Mouse (Mus musculus): ENCODE results near the gene Gzmd.
"Not testable (repeated sequence)": the region's sequence is repeated elsewhere in the genome, so short reads cannot be mapped to it uniquely, and the experiment has no call there.

Gene Gzmd

GRCm38 (mm10) chr14:56132508-56132907, at the start of gene Gzmd:
Gene Gzmd, minus strand, starts transcription at chr14:56132608.
- DNase-seq (ENCODE audit: extremely low spot score): not testable (repeated sequence)

GRCm38 (mm10) chr14:56177651-56178050, 45.2 kb upstream of the Gzmd start:
- DNase-seq (ENCODE audit: extremely low spot score): peak; percentile 52

GRCm38 (mm10) chr14:56174499-56174898, 42.1 kb upstream of the Gzmd start, which contains the start of gene Gzmn:
Gene Gzmn, minus strand, starts transcription at chr14:56174599.
- no peak for DNase-seq (ENCODE audit: extremely low spot score)

GRCm38 (mm10) chr14:56173396-56173795, 41.0 kb upstream of the Gzmd start:
- no peak for DNase-seq (ENCODE audit: extremely low spot score)

- no peak for DNase-seq (ENCODE audit: extremely low spot score)
Observed at GRCm38 (mm10) chr14:56172744-56173143, 40.3 kb upstream of the Gzmd start.

- DNase-seq (ENCODE audit: extremely low spot score): no peak
Observed at GRCm38 (mm10) chr14:56168009-56168408, 35.6 kb upstream of the Gzmd start.

- no peak for DNase-seq (ENCODE audit: extremely low spot score)
Observed at GRCm38 (mm10) chr14:56162109-56162508, 29.7 kb upstream of the Gzmd start.

GRCm38 (mm10) chr14:56159479-56159878, 27.1 kb upstream of the Gzmd start, which contains the start of gene Gzmg:
Gene Gzmg, minus strand, starts transcription at chr14:56159579.
- not testable (repeated sequence) for DNase-seq (ENCODE audit: extremely low spot score)

GRCm38 (mm10) chr14:56155340-56155739, 22.9 kb upstream of the Gzmd start:
- DNase-seq (ENCODE audit: extremely low spot score): no peak

- DNase-seq (ENCODE audit: extremely low spot score): not testable (repeated sequence)
Observed at GRCm38 (mm10) chr14:56133675-56134074, 1.3 kb upstream of the Gzmd start.

- DNase-seq (ENCODE audit: extremely low spot score): no peak
Observed at GRCm38 (mm10) chr14:56128341-56128740, 4.1 kb downstream of the Gzmd start.

GRCm38 (mm10) chr14:56123516-56123915, 8.9 kb downstream of the Gzmd start:
- no peak for DNase-seq (ENCODE audit: extremely low spot score)

GRCm38 (mm10) chr14:56120525-56120924, 11.9 kb downstream of the Gzmd start, which contains the start of gene Gzme:
Gene Gzme, minus strand, starts transcription at chr14:56120625.
- no peak for DNase-seq (ENCODE audit: extremely low spot score)

- not testable (repeated sequence) for DNase-seq (ENCODE audit: extremely low spot score)
Observed at GRCm38 (mm10) chr14:56115531-56116310, 16.7 kb downstream of the Gzmd start.

- DNase-seq (ENCODE audit: extremely low spot score): no peak
Observed at GRCm38 (mm10) chr14:56105447-56106180, 26.8 kb downstream of the Gzmd start.

GRCm38 (mm10) chr14:56105016-56105415, 27.4 kb downstream of the Gzmd start:
- no peak for DNase-seq (ENCODE audit: extremely low spot score)

GRCm38 (mm10) chr14:56103452-56103851, 29.0 kb downstream of the Gzmd start:
- DNase-seq (ENCODE audit: extremely low spot score): no peak

GRCm38 (mm10) chr14:56102386-56102785, 30.0 kb downstream of the Gzmd start, which contains the start of gene Ctsg:
Gene Ctsg, minus strand, starts transcription at chr14:56102574.
- no peak for DNase-seq (ENCODE audit: extremely low spot score)

GRCm38 (mm10) chr14:56098940-56099339, 33.5 kb downstream of the Gzmd start:
- DNase-seq (ENCODE audit: extremely low spot score): peak; percentile 5

GRCm38 (mm10) chr14:56097597-56097996, 34.8 kb downstream of the Gzmd start:
- no peak for DNase-seq (ENCODE audit: extremely low spot score)

- no peak for DNase-seq (ENCODE audit: extremely low spot score)
Observed at GRCm38 (mm10) chr14:56093353-56093752, 39.1 kb downstream of the Gzmd start.

GRCm38 (mm10) chr14:56086711-56087110, 45.7 kb downstream of the Gzmd start:
- DNase-seq (ENCODE audit: extremely low spot score): no peak

GRCm38 (mm10) chr14:56085167-56085566, 47.2 kb downstream of the Gzmd start, which contains the start of gene Mcpt8:
Gene Mcpt8, minus strand, starts transcription at chr14:56085273.
- DNase-seq (ENCODE audit: extremely low spot score): no peak
